Mouse (Mus musculus): ENCODE measurements around the gene Ripk4. TPM values are rescaled to one million over a fixed set of nuclear protein-coding genes. Genes with fewer than 3 reads are reported as not detected.

Gene Ripk4
- total RNA-seq (2021) = not detected
- long read RNA-seq, experiment 1 = 0 reads
- long read RNA-seq, experiment 2 = 0 reads

GRCm38 (mm10) chr16:97763061-97763989, at the start of gene Ripk4:
Ripk4 (minus strand) TSS chr16:97763787.
- no peak for DNase-seq (ENCODE audit: low spot score)

GRCm38 (mm10) chr16:97808881-97809280, 45.3 kb upstream of the Ripk4 start:
- no peak for DNase-seq (ENCODE audit: low spot score)

GRCm38 (mm10) chr16:97805646-97806045, 42.1 kb upstream of the Ripk4 start:
- no peak for DNase-seq (ENCODE audit: low spot score)

GRCm38 (mm10) chr16:97804680-97805547, 41.3 kb upstream of the Ripk4 start:
- DNase-seq (ENCODE audit: low spot score) = peak; percentile 74

- DNase-seq (ENCODE audit: low spot score) = no peak
These were observed 34.6 kb upstream of the Ripk4 start for GRCm38 (mm10) chr16:97797950-97798869.

- DNase-seq (ENCODE audit: low spot score) = no peak
These were observed 33.6 kb upstream of the Ripk4 start for GRCm38 (mm10) chr16:97797212-97797611.

- no peak for DNase-seq (ENCODE audit: low spot score)
These were observed 30.7 kb upstream of the Ripk4 start for GRCm38 (mm10) chr16:97794256-97794655.

- no peak for DNase-seq (ENCODE audit: low spot score)
These were observed 19.5 kb upstream of the Ripk4 start for GRCm38 (mm10) chr16:97783057-97783456.

GRCm38 (mm10) chr16:97778353-97779025, 14.9 kb upstream of the Ripk4 start:
- peak; percentile 80 for DNase-seq (ENCODE audit: low spot score)

GRCm38 (mm10) chr16:97766501-97766900, 2.9 kb upstream of the Ripk4 start:
- DNase-seq (ENCODE audit: low spot score) = no peak

- no peak for DNase-seq (ENCODE audit: low spot score)
These were observed 1.0 kb upstream of the Ripk4 start for GRCm38 (mm10) chr16:97764626-97765025.

GRCm38 (mm10) chr16:97763990-97764340, 378 bp upstream of the Ripk4 start:
- DNase-seq (ENCODE audit: low spot score) = no peak

- DNase-seq (ENCODE audit: low spot score) = no peak
These were observed 1.8 kb downstream of the Ripk4 start for GRCm38 (mm10) chr16:97761782-97762181.

GRCm38 (mm10) chr16:97759681-97760080, 3.9 kb downstream of the Ripk4 start:
- no peak for DNase-seq (ENCODE audit: low spot score)

GRCm38 (mm10) chr16:97758288-97758687, 5.3 kb downstream of the Ripk4 start:
- DNase-seq (ENCODE audit: low spot score) = no peak

GRCm38 (mm10) chr16:97756460-97756859, 7.1 kb downstream of the Ripk4 start:
- no peak for DNase-seq (ENCODE audit: low spot score)

- DNase-seq (ENCODE audit: low spot score) = no peak
These were observed 11.2 kb downstream of the Ripk4 start for GRCm38 (mm10) chr16:97752316-97752941.

- DNase-seq (ENCODE audit: low spot score) = peak; percentile 51
These were observed 11.7 kb downstream of the Ripk4 start for GRCm38 (mm10) chr16:97751884-97752283.

GRCm38 (mm10) chr16:97748421-97748820, 15.2 kb downstream of the Ripk4 start:
- no peak for DNase-seq (ENCODE audit: low spot score)

- DNase-seq (ENCODE audit: low spot score) = peak; percentile 71
These were observed 25.6 kb downstream of the Ripk4 start for GRCm38 (mm10) chr16:97738030-97738429.
